Comparison of ENCODE assay signal across 10 mouse cellular contexts in the genomic region with DNA sequence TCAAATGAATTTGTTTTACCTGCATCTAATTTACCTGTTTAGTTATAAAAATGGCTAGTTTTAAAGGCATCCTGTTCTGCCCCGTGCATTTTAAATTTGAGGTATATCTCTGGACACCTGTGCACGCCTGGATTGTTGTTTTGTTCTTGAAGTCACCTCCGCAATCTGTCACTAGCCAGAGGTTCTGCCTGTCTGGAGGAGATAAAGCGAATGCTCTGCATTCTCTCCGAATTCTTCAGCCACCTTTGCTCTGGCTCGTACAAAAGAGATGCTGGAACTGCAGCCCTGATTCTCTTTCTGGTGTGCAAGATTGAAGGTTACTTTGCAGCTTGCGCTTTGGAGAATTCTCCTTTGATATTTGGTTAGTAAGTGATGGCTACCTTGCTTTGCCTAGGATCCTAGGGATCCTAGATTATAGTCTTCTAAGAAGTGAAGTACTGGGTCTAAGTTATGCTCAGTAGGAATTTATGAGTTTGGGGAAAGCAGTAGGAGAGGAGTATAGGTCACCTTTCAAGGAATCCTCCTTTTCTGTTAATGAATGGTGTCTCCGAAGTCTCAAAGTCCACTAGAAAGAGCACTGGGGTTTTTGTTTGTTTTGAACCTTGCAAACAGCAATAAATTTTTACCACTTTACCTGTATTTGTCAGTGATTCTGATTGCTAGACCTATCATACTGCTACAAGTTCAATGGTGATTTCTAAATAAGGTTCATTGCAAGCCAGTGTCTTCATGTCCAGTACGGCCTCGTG.
DNase-seq lines count a peak whose midpoint lies in the region; ATAC-seq and TF ChIP-seq lines count a peak whose summit lies in the region.
"Had no signal": no experiment of that assay in that cellular context is flagged by ENCODE, and none has a peak within 500 bp of the region (broad histone marks: within the 10 kb centered on the region; RNA-seq: fewer than 3 reads in every experiment).

No protein-coding gene starts in this region.

- DNase-seq in forebrain, postnatal 0 days, result peak; percentile 1
- no peak for DNase-seq in lung, postnatal 10 days
- no peak for DNase-seq in midbrain, postnatal 0 days (ENCODE audit: low spot score)
- no peak for DNase-seq in frontal cortex, postnatal 36 days (ENCODE audit: low spot score in 2 of 2)
- DNase-seq in urinary bladder, adult 18-20 months (ENCODE audit: low spot score in 2 of 2), result no peak

- no peaks in the 10 kb centered on the region for H3K9me3 ChIP-seq in forebrain, postnatal 0 days (ENCODE audit: low read length)
- H3K9me3 ChIP-seq in forebrain, embryonic 12.5 days, result no peaks in the 10 kb centered on the region
- H3K9me3 ChIP-seq in lung, embryonic 15.5 days, result no peaks in the 10 kb centered on the region
- H3K9me3 ChIP-seq in limb, embryonic 15.5 days, result no peaks in the 10 kb centered on the region
- H3K9me3 ChIP-seq in midbrain, postnatal 0 days (ENCODE audit: low read length), result no peaks in the 10 kb centered on the region
- H3K9me3 ChIP-seq: embryonic facial prominence, embryonic 12.5 days had no signal

- H3K27ac ChIP-seq in forebrain, postnatal 0 days (ENCODE audit: low read depth, low read length), result no peak overlapping the region
- no peak overlapping the region for H3K27ac ChIP-seq in forebrain, embryonic 12.5 days
- H3K27ac ChIP-seq in lung, embryonic 15.5 days, result no peak overlapping the region
- H3K27ac ChIP-seq in limb, embryonic 15.5 days, result no peak overlapping the region
- H3K27ac ChIP-seq in midbrain, postnatal 0 days (ENCODE audit: low read depth, low read length), result peak overlapping the region; percentile 14; the same call in 1 of the 2 replicates
- H3K27ac ChIP-seq: embryonic facial prominence, embryonic 12.5 days had no signal

- no peak overlapping the region for H3K9ac ChIP-seq in forebrain, postnatal 0 days
- H3K9ac ChIP-seq in forebrain, embryonic 12.5 days, result no peak overlapping the region
- H3K9ac ChIP-seq in lung, embryonic 15.5 days, result no peak overlapping the region
- no peak overlapping the region for H3K9ac ChIP-seq in limb, embryonic 15.5 days
- H3K9ac ChIP-seq in midbrain, postnatal 0 days (replicated peaks; ENCODE audit: low read length, poor library complexity, severe bottlenecking), result no peak overlapping the region
- H3K9ac ChIP-seq: embryonic facial prominence, embryonic 12.5 days; lung, embryonic 14.5 days had no signal

- no peak for TF ChIP-seq CTCF in forebrain, postnatal 0 days (IDR thresholded peaks at IDR 0.05; ENCODE audit: low read depth)
- TF ChIP-seq CTCF in midbrain, postnatal 0 days (IDR thresholded peaks at IDR 0.05), result no peak

- WGBS in forebrain, postnatal 0 days, result 66% methylated on average over 10 of the region's 10 CpGs
- WGBS in forebrain, embryonic 12.5 days, result 62% methylated on average over 10 of the region's 10 CpGs
- WGBS in lung, embryonic 15.5 days, result 47% methylated on average over 10 of the region's 10 CpGs
- 55% methylated on average over 10 of the region's 10 CpGs for WGBS in limb, embryonic 15.5 days
- WGBS in midbrain, postnatal 0 days, result 62% methylated on average over 10 of the region's 10 CpGs

- H3K4me2 ChIP-seq in forebrain, postnatal 0 days (ENCODE audit: low read depth), result no peak overlapping the region
- H3K4me2 ChIP-seq in forebrain, embryonic 12.5 days, result no peak overlapping the region
- peak overlapping the region; percentile 91; the same call in 1 of the 2 replicates for H3K4me2 ChIP-seq in lung, embryonic 15.5 days
- no peak overlapping the region for H3K4me2 ChIP-seq in limb, embryonic 15.5 days
- H3K4me2 ChIP-seq in midbrain, postnatal 0 days (ENCODE audit: low read depth, low read length, poor library complexity, severe bottlenecking), result no peak overlapping the region

- peaks cover 3% of the 10 kb centered on the region; the same call in 1 of the 2 replicates for H3K27me3 ChIP-seq in forebrain, postnatal 0 days (ENCODE audit: insufficient read depth, low read length)
- H3K27me3 ChIP-seq in forebrain, embryonic 12.5 days, result peaks cover 14% of the 10 kb centered on the region
- H3K27me3 ChIP-seq in lung, embryonic 15.5 days, result peaks cover 18% of the 10 kb centered on the region
- H3K27me3 ChIP-seq in limb, embryonic 15.5 days, result peaks cover 19% of the 10 kb centered on the region
- H3K27me3 ChIP-seq in midbrain, postnatal 0 days (ENCODE audit: insufficient read depth, low read length), result peaks cover 9% of the 10 kb centered on the region

- peaks cover 5% of the 10 kb centered on the region; the same call in 1 of the 2 replicates for H3K4me1 ChIP-seq in forebrain, postnatal 0 days (ENCODE audit: insufficient read depth)
- peaks cover 10% of the 10 kb centered on the region for H3K4me1 ChIP-seq in forebrain, embryonic 12.5 days
- H3K4me1 ChIP-seq in lung, embryonic 15.5 days, result no peaks in the 10 kb centered on the region
- 0 out of 2 replicates have a peak, but pooled peaks cover 8% of the 10 kb centered on the region for H3K4me1 ChIP-seq in limb, embryonic 15.5 days
- H3K4me1 ChIP-seq in midbrain, postnatal 0 days (ENCODE audit: insufficient read depth, low read length), result no peaks in the 10 kb centered on the region; the same call in 1 of the 2 replicates

- ATAC-seq in forebrain, postnatal 0 days, result no peak
- no peak for ATAC-seq in forebrain, embryonic 12.5 days (ENCODE audit: low FRiP score)
- ATAC-seq in lung, embryonic 15.5 days (ENCODE audit: borderline replicate concordance, extremely low read depth, low FRiP score, low TSS enrichment), result no peak; the same call in 1 of the 2 replicates
- no peak for ATAC-seq in limb, embryonic 15.5 days (ENCODE audit: insufficient number of reproducible peaks, low FRiP score, low TSS enrichment, low read depth)
- no peak for ATAC-seq in midbrain, postnatal 0 days (ENCODE audit: low FRiP score)

- H3K36me3 ChIP-seq in forebrain, postnatal 0 days (ENCODE audit: insufficient read depth), result no peaks in the 10 kb centered on the region
- H3K36me3 ChIP-seq in forebrain, embryonic 12.5 days (replicated peaks), result no peaks in the 10 kb centered on the region
- no peaks in the 10 kb centered on the region for H3K36me3 ChIP-seq in lung, embryonic 15.5 days
- H3K36me3 ChIP-seq in limb, embryonic 15.5 days, result no peaks in the 10 kb centered on the region
- H3K36me3 ChIP-seq in midbrain, postnatal 0 days (ENCODE audit: insufficient read depth, low read length), result no peaks in the 10 kb centered on the region
- H3K36me3 ChIP-seq: embryonic facial prominence, embryonic 12.5 days had no signal

- no peak overlapping the region for H3K4me3 ChIP-seq in forebrain, postnatal 0 days (ENCODE audit: low read depth, low read length)
- no peak overlapping the region for H3K4me3 ChIP-seq in forebrain, embryonic 12.5 days (replicated peaks)
- H3K4me3 ChIP-seq in lung, embryonic 15.5 days, result no peak overlapping the region
- H3K4me3 ChIP-seq in limb, embryonic 15.5 days, result peak overlapping the region; percentile 75; the same call in 1 of the 2 replicates
- H3K4me3 ChIP-seq in midbrain, postnatal 0 days (ENCODE audit: low read depth, low read length), result no peak overlapping the region
